Mouse (Mus musculus): Measurements from ENCODE around the gene AU022252. TPM values are rescaled to one million over a fixed set of nuclear protein-coding genes. Genes with fewer than 3 reads are reported as not detected.

AU022252 gene
- polyA plus RNA-seq, 1 experiment from 2014 or later = 28.1 TPM

DNA sequence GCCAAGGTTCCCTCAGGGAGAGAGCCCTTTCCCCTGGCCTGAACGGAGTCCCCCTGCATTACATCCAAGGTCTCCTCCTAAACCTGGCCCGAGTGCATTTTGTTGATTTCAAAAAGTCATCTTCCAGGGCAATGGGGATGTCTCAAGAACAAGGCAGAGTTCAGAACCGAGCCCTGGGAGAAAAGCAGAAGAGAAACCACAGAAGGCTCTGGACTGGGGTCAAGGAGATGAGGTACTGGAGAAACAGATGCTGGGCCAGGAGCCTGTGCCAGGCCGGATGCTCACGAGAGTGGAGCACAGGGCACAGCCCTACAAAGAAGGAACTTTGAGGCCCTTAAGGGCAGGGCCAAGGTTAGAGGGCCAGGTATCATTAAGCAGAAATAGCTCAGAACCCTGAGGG lies 54.8 kb downstream of the AU022252 start:
- no peaks in the 10 kb centered on the region for H3K9me3 ChIP-seq (replicated peaks; ENCODE audit: low read length)
- no peak overlapping the region for H3K4me2 ChIP-seq (ENCODE audit: low read length)
- whole genome bisulfite sequencing = 64% methylated on average over 5 of the region's 5 CpGs
- H3K9ac ChIP-seq (ENCODE audit: low read depth, low read length) = no peak overlapping the region
- no peak overlapping the region for H3K4me3 ChIP-seq (replicated peaks; ENCODE audit: low read depth, low read length)
- H3K4me1 ChIP-seq (replicated peaks; ENCODE audit: insufficient read depth, low read length) = peaks cover 6% of the 10 kb centered on the region; the same call in 1 of the 2 replicates
- H3K27ac ChIP-seq = 0 out of 2 replicates have a peak overlapping the region, but pooled peaks have one; percentile 0
- no peaks in the 10 kb centered on the region for H3K27me3 ChIP-seq (ENCODE audit: insufficient read depth, low read length)
- DNase-seq (ENCODE audit: low spot score) (no peak), ATAC-seq (replicated peaks; ENCODE audit: low FRiP score, low read depth) (no peak)
- TF ChIP-seq CTCF (IDR thresholded peaks at IDR 0.05; ENCODE audit: low read depth) = no peak
- no peaks in the 10 kb centered on the region for H3K36me3 ChIP-seq (ENCODE audit: insufficient read depth, low read length)

DNA sequence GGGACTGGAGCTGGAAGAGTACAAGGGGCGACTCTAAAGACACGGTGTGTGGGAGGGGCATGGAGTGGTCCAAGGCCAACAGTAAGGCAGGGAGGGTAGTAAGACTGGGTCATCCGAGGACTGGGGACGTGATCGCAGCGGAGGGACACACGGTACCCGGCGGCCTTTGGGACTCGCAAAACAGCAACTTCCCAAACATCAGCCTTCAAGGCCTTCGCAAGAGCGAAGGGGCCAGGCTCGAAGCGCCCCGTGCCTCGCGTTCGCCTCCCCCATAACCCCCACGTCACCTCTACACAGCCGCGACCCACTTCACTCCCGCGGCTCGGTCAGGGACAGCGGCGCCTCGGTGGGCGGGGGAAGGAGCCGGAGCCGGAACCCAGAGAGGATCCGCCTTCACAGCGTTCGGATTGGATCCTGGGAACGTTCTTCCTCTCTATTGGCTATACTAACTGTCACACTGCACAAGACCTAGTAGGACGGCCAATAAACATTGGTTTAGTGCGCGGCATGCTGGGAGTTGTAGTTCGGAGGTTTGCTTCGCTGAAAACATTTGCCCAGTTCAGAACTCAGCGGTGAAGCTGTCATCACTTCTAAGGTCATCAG lies 58.6 kb downstream of the AU022252 start, which contains the start of gene Zfp691:
TSS of gene Zfp691 (minus strand) at position 345 of the 603 bp plus-strand sequence.
- Histone ChIP-seq H3K27ac (peak within 1 kb of the TSS; percentile 19), H3K27me3 (ENCODE audit: insufficient read depth, low read length) (no peaks in the 10 kb centered on the region)
- WGBS = under 1% methylated on average over 40 of the region's 40 CpGs

DNA sequence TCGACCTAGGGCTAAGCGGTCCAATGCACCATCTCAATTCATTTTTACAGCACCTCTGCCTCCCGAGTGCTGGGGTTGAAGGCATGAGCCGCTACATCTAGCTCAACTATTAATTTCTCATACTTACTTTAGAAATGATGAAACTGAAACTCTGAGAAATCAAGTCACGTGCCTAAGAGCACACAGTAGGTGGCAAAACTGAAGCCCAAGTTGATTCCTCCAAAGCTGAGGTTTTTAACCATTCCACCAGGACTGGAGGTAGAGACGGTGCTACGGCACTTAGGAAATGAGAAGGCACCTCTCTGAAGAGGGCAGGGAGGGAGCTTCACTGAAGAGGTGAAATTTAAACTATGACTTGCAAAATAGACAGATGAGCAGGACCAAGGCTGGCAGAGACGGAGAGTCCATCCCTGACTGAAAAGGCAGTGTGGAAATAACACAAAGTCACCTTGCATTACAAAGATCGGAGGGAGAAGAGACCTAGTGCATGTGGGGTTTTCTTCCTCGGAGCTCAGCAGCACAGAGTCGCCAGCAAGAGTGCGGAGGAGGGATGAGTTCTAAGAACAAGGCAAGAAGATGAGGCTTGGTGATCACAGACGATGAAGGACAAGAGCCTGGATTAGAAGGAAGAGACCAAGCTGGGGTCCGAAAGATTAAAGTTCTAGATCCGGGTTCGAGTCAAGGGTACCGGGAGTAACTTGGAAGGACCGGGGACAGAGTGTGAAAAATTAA lies 59.4 kb downstream of the AU022252 start:
- ATAC-seq (replicated peaks; ENCODE audit: low FRiP score, low read depth) = no peak
- peaks cover 6% of the 10 kb centered on the region; the same call in 1 of the 2 replicates for H3K4me1 ChIP-seq (replicated peaks; ENCODE audit: insufficient read depth, low read length)

More for the DNA sequence above, 58.6 kb downstream of the AU022252 start, which contains the start of gene Zfp691:
- no peaks in the 10 kb centered on the region for H3K9me3 ChIP-seq (replicated peaks; ENCODE audit: low read length)
- H3K4me3 ChIP-seq (replicated peaks; ENCODE audit: low read depth, low read length) = peak within 1 kb of the TSS; percentile 68
- H3K4me1 ChIP-seq (replicated peaks; ENCODE audit: insufficient read depth, low read length) = peaks cover 6% of the 10 kb centered on the region; the same call in 1 of the 2 replicates
- H3K4me2 ChIP-seq (ENCODE audit: low read length) = peak within 1 kb of the TSS; percentile 79
- H3K36me3 ChIP-seq (ENCODE audit: insufficient read depth, low read length) = peaks cover 9% of the 10 kb centered on the region; the same call in 1 of the 2 replicates
- H3K9ac ChIP-seq (ENCODE audit: low read depth, low read length) = peak within 1 kb of the TSS; percentile 74
- no peak for TF ChIP-seq CTCF (IDR thresholded peaks at IDR 0.05; ENCODE audit: low read depth)
- DNase-seq (ENCODE audit: low spot score) = peak; percentile 99
- ATAC-seq (replicated peaks; ENCODE audit: low FRiP score, low read depth) = peak; percentile 100

DNA sequence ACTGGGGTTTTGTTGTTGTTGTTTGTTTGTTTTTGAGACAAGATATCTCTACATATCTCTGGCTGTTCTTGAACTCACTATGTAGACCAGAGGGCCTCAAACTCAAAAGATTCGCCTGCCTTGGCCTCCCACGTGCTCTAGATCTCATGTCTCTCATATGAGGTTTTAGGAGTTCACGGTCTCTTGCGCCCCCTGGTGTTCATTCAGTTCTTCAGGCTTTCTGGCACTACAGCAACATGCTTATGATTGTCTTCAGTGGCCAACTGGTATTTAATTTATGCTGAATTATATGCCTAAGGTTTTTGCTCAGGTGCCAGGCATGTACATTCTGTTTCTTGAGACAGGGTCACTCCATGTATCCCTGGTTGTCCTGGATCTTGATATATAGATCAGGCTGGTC lies 64.8 kb downstream of the AU022252 start:
- ATAC-seq (replicated peaks; ENCODE audit: low FRiP score, low read depth) = no peak
- TF ChIP-seq CTCF (IDR thresholded peaks at IDR 0.05; ENCODE audit: low read depth) = peak; percentile 89
- Histone ChIP-seq H3K4me1 (replicated peaks; ENCODE audit: insufficient read depth, low read length) (no peaks in the 10 kb centered on the region), H3K4me2 (ENCODE audit: low read length) (no peak overlapping the region), H3K36me3 (ENCODE audit: insufficient read depth, low read length) (peaks cover 16% of the 10 kb centered on the region), H3K9me3 (replicated peaks; ENCODE audit: low read length) (no peaks in the 10 kb centered on the region), H3K9ac (ENCODE audit: low read depth, low read length) (no peak overlapping the region), H3K4me3 (replicated peaks; ENCODE audit: low read depth, low read length) (no peak overlapping the region), H3K27ac (no peak overlapping the region), H3K27me3 (ENCODE audit: insufficient read depth, low read length) (no peaks in the 10 kb centered on the region)
- WGBS = 8% methylated on average over 4 of the region's 4 CpGs
- DNase-seq (ENCODE audit: low spot score) = peak; percentile 91

More for the DNA sequence above, 59.4 kb downstream of the AU022252 start:
- Histone ChIP-seq H3K27me3 (ENCODE audit: insufficient read depth, low read length) (no peaks in the 10 kb centered on the region), H3K9ac (ENCODE audit: low read depth, low read length) (peak overlapping the region; percentile 74), H3K4me2 (ENCODE audit: low read length) (peak overlapping the region; percentile 79), H3K36me3 (ENCODE audit: insufficient read depth, low read length) (peaks cover 16% of the 10 kb centered on the region), H3K27ac (no peak overlapping the region), H3K9me3 (replicated peaks; ENCODE audit: low read length) (no peaks in the 10 kb centered on the region), H3K4me3 (replicated peaks; ENCODE audit: low read depth, low read length) (peak overlapping the region; percentile 68)
- WGBS = 30% methylated on average over 18 of the region's 18 CpGs
- no peak for TF ChIP-seq CTCF (IDR thresholded peaks at IDR 0.05; ENCODE audit: low read depth)
- no peak for DNase-seq (ENCODE audit: low spot score)

DNA sequence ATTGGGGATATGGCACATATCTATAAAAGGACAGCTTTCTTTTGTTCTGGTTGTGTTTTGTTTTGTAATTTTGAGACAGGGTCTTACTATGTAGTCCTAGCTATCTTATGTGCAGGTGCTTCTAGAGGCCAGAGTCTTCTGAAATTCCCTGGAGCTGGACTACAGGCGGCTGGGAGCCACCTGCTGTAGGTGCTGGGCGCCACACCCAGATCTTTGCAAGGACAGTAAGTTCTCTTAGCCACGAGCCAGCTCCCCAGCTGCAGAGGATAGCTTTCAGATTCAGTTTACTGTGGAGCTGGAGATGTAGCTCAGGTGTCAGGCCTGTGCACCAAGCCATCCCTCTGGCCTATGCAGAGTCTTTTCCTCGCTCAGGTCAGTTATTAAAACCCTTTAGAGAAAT lies 65.4 kb downstream of the AU022252 start:
- Histone ChIP-seq H3K27ac (no peak overlapping the region), H3K36me3 (ENCODE audit: insufficient read depth, low read length) (peaks cover 16% of the 10 kb centered on the region), H3K9ac (ENCODE audit: low read depth, low read length) (no peak overlapping the region), H3K4me1 (replicated peaks; ENCODE audit: insufficient read depth, low read length) (no peaks in the 10 kb centered on the region), H3K9me3 (replicated peaks; ENCODE audit: low read length) (no peaks in the 10 kb centered on the region), H3K27me3 (ENCODE audit: insufficient read depth, low read length) (no peaks in the 10 kb centered on the region), H3K4me2 (ENCODE audit: low read length) (no peak overlapping the region), H3K4me3 (replicated peaks; ENCODE audit: low read depth, low read length) (no peak overlapping the region)
- ATAC-seq (replicated peaks; ENCODE audit: low FRiP score, low read depth) (no peak), DNase-seq (ENCODE audit: low spot score) (no peak)
- 86% methylated on average over 4 of the region's 4 CpGs for WGBS
- TF ChIP-seq CTCF (IDR thresholded peaks at IDR 0.05; ENCODE audit: low read depth) = peak; percentile 21; the same call in 1 of the 2 replicates

DNA sequence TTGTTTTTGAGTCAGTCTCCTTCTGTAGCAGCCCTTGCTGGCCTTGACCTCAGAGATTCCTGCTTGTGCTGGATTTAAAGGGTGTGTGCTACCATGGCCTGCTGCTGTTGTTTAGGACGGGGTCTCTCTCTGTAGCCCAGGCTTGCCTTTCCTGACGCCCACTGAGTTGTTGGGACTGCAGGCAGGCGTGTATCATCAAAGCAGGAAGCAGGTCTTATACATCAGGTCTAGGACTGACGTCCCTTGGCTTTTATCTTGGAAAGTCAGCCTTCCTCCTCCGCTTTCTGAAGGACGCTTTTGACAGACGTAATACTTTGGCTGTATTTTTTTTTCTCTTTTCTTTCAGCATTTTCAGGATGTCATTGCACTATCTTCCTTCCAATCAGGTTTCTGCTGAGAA lies 66.6 kb downstream of the AU022252 start:
- Histone ChIP-seq H3K27me3 (ENCODE audit: insufficient read depth, low read length) (no peaks in the 10 kb centered on the region), H3K27ac (no peak overlapping the region), H3K4me3 (replicated peaks; ENCODE audit: low read depth, low read length) (no peak overlapping the region), H3K9ac (ENCODE audit: low read depth, low read length) (no peak overlapping the region), H3K4me2 (ENCODE audit: low read length) (no peak overlapping the region), H3K36me3 (ENCODE audit: insufficient read depth, low read length) (peaks cover 16% of the 10 kb centered on the region), H3K4me1 (replicated peaks; ENCODE audit: insufficient read depth, low read length) (no peaks in the 10 kb centered on the region), H3K9me3 (replicated peaks; ENCODE audit: low read length) (no peaks in the 10 kb centered on the region)
- WGBS = 52% methylated on average over 7 of the region's 7 CpGs
- ATAC-seq (replicated peaks; ENCODE audit: low FRiP score, low read depth) (no peak), DNase-seq (ENCODE audit: low spot score) (no peak)
- TF ChIP-seq CTCF (IDR thresholded peaks at IDR 0.05; ENCODE audit: low read depth) = no peak
